Comparison of ENCODE assay signal across 16 mouse cellular contexts in the genomic region with DNA sequence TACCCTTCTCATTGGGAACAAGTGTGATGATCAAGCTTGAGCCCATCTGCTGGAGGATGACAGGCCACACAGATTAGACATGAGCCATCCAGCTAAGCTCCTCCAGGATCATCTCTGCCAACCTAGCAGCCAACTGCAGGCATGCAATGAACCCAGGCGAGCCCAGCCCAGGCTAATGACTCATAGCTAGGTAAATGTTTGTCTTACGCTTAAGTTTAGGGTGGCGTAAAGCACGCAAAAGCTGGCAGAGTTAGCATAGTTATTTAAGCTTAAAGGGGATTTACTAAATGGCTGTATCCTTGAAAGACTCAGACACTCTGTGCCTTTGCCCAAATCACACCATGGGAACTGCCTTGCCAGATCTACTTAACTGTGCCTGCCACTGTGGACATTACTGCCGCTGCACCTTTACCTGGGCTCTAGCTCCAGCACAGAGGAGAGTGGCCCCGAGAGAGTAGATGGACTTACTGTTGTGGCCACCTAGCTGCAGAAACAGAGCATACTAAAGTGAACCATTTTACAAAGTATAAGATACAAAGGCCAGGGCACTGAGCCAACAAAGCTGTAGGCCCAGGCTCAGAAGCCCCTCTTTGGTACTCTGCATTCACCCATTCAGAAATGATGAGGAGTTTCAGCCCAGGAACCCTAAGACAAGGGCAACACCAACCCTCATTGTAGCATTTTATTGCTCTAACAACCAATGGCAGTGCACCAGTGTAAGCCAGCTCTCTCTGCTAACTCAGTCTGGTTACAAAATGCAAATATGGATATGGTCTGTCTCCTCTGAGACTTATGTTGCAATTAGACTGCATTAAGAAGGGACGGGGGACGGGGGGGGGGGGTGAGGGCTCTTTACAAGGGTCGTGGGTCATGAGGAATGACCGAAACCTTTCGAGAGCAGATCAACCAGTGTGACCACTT. TPM values are rescaled to one million over a fixed set of nuclear protein-coding genes. Genes with fewer than 3 reads are reported as not detected.
DNase-seq lines count a peak whose midpoint lies in the region; ATAC-seq lines count a peak whose summit lies in the region.
"Had no signal": no experiment of that assay in that cellular context is flagged by ENCODE, and none has a peak within 500 bp of the region (broad histone marks: within the 10 kb centered on the region; RNA-seq: fewer than 3 reads in every experiment).

No protein-coding gene starts in this region.

- no peaks in the 10 kb centered on the region for H3K4me1 ChIP-seq in neural tube, embryonic 14.5 days (ENCODE audit: control insufficient read depth, insufficient read depth, low read length)
- H3K4me1 ChIP-seq in intestine, embryonic 16.5 days (ENCODE audit: control insufficient read depth, insufficient read depth, low read length): peaks cover 7% of the 10 kb centered on the region; the same call in 1 of the 2 replicates
- no peaks in the 10 kb centered on the region for H3K4me1 ChIP-seq in limb, embryonic 10.5 days
- no peaks in the 10 kb centered on the region for H3K4me1 ChIP-seq in midbrain, embryonic 14.5 days (ENCODE audit: control insufficient read depth, insufficient read depth, low read length)

- no peaks in the 10 kb centered on the region for H3K36me3 ChIP-seq in neural tube, embryonic 14.5 days (ENCODE audit: control insufficient read depth, insufficient read depth, low read length)
- H3K36me3 ChIP-seq in intestine, embryonic 16.5 days (ENCODE audit: control insufficient read depth, insufficient read depth, low read length): no peaks in the 10 kb centered on the region
- no peaks in the 10 kb centered on the region for H3K36me3 ChIP-seq in limb, embryonic 10.5 days
- H3K36me3 ChIP-seq in midbrain, embryonic 14.5 days (ENCODE audit: control insufficient read depth, insufficient read depth, low read length): no peaks in the 10 kb centered on the region

- H3K27me3 ChIP-seq in neural tube, embryonic 14.5 days (ENCODE audit: control insufficient read depth, insufficient read depth, low read length): no peaks in the 10 kb centered on the region
- no peaks in the 10 kb centered on the region for H3K27me3 ChIP-seq in intestine, embryonic 16.5 days (replicated peaks; ENCODE audit: control insufficient read depth, insufficient read depth, low read length)
- 0 out of 2 replicates have a peak, but pooled peaks cover 14% of the 10 kb centered on the region for H3K27me3 ChIP-seq in limb, embryonic 10.5 days (ENCODE audit: low read depth, poor library complexity, severe bottlenecking)
- H3K27me3 ChIP-seq in midbrain, embryonic 14.5 days (ENCODE audit: control insufficient read depth, insufficient read depth, low read length): no peaks in the 10 kb centered on the region
- H3K27me3 ChIP-seq: CH12.LX had no signal

- H3K27ac ChIP-seq in neural tube, embryonic 14.5 days (ENCODE audit: low read depth, low read length): no peak overlapping the region
- no peak overlapping the region for H3K27ac ChIP-seq in intestine, embryonic 16.5 days (ENCODE audit: low read length)
- no peak overlapping the region for H3K27ac ChIP-seq in limb, embryonic 10.5 days
- no peak overlapping the region for H3K27ac ChIP-seq in midbrain, embryonic 14.5 days (replicated peaks; ENCODE audit: low read depth, low read length)
- H3K27ac ChIP-seq: liver, embryonic 14.5 days had no signal

- no peak overlapping the region for H3K4me3 ChIP-seq in neural tube, embryonic 14.5 days (ENCODE audit: low read depth, low read length)
- H3K4me3 ChIP-seq in intestine, embryonic 16.5 days (ENCODE audit: low read length): no peak overlapping the region
- H3K4me3 ChIP-seq in limb, embryonic 10.5 days: no peak overlapping the region
- no peak overlapping the region for H3K4me3 ChIP-seq in midbrain, embryonic 14.5 days (replicated peaks; ENCODE audit: low read depth, low read length)

- DNase-seq in neural tube, embryonic 10.5 days (ENCODE audit: extremely low spot score, low spot score): no peak
- DNase-seq in lung, postnatal 10 days: peak; percentile 16
- DNase-seq in gastrocnemius, postnatal 14 days: no peak
- no peak for DNase-seq in limb, embryonic 10.5 days (ENCODE audit: low spot score)
- no peak for DNase-seq in midbrain, embryonic 14.5 days
- DNase-seq: cerebellum, postnatal 14 days; forebrain, postnatal 0 days; gastrocnemius, postnatal 36 days; thymus, adult 18-20 months had no signal

- no peak overlapping the region for H3K9ac ChIP-seq in neural tube, embryonic 14.5 days (replicated peaks; ENCODE audit: low read depth, low read length)
- no peak overlapping the region for H3K9ac ChIP-seq in intestine, embryonic 16.5 days (ENCODE audit: low read depth, low read length)
- H3K9ac ChIP-seq in midbrain, embryonic 14.5 days (replicated peaks; ENCODE audit: low read length): no peak overlapping the region
- H3K9ac ChIP-seq: forebrain, postnatal 0 days; liver, embryonic 14.5 days had no signal

- peak; percentile 31; the same call in 1 of the 2 replicates for ATAC-seq in neural tube, embryonic 14.5 days (ENCODE audit: low read depth)
- peak; percentile 65 for ATAC-seq in intestine, embryonic 16.5 days
- no peak for ATAC-seq in midbrain, embryonic 14.5 days (ENCODE audit: low FRiP score, low TSS enrichment)
- ATAC-seq: activated CD4-positive, CD25-positive, alpha-beta regulatory T cell, adult 4 months; forebrain, postnatal 0 days; hindbrain, embryonic 16.5 days had no signal

- WGBS in neural tube, embryonic 14.5 days: 84% methylated on average over 11 of the region's 11 CpGs
- WGBS in intestine, embryonic 16.5 days: 57% methylated on average over 11 of the region's 11 CpGs
- 76% methylated on average over 11 of the region's 11 CpGs for WGBS in limb, embryonic 10.5 days
- WGBS in midbrain, embryonic 14.5 days: 87% methylated on average over 11 of the region's 11 CpGs

- no peaks in the 10 kb centered on the region for H3K9me3 ChIP-seq in neural tube, embryonic 14.5 days (ENCODE audit: control insufficient read depth, low read length)
- no peaks in the 10 kb centered on the region for H3K9me3 ChIP-seq in intestine, embryonic 16.5 days (ENCODE audit: control insufficient read depth, low read length)
- no peaks in the 10 kb centered on the region for H3K9me3 ChIP-seq in limb, embryonic 10.5 days (replicated peaks)
- no peaks in the 10 kb centered on the region for H3K9me3 ChIP-seq in midbrain, embryonic 14.5 days (ENCODE audit: control insufficient read depth, low read length)

- no peak overlapping the region for H3K4me2 ChIP-seq in neural tube, embryonic 14.5 days (ENCODE audit: low read depth, low read length)
- H3K4me2 ChIP-seq in intestine, embryonic 16.5 days (ENCODE audit: low read depth, low read length): no peak overlapping the region
- no peak overlapping the region for H3K4me2 ChIP-seq in midbrain, embryonic 14.5 days (ENCODE audit: low read length)
- H3K4me2 ChIP-seq: heart, embryonic 11.5 days had no signal

- intact Hi-C loops in gastrocnemius, postnatal 14 days (cut with DNase I; ENCODE audit: low total_unique reads): no loop called here

RNA-seq across cellular contexts. Expression of a gene that starts 2.6 kb away (rescaled TPM):
- 35.8 and 48.5 TPM in 2 replicates for polyA plus RNA-seq in neural tube, embryonic 14.5 days (2014; fragmentation: Nextera tagmentation; extraction: Ambion mirVana)
- 19.8 and 20.3 TPM in 2 replicates for polyA plus RNA-seq in intestine, embryonic 16.5 days (2015; fragmentation: Nextera tagmentation; extraction: Ambion mirVana)
- 10 to 100 TPM; 22.1 to 22.5 TPM for total RNA-seq in gastrocnemius, postnatal 14 days (2021)
- polyA plus RNA-seq in limb, embryonic 10.5 days (2016; fragmentation: Nextera tagmentation; extraction: Ambion mirVana): 36.1 and 45.1 TPM in 2 replicates
- polyA plus RNA-seq in midbrain, embryonic 14.5 days (2014; fragmentation: Nextera tagmentation; extraction: Ambion mirVana): 32.3 and 52.9 TPM in 2 replicates
